Mouse (Mus musculus) heart, postnatal 25 days (tissue): Measurements from ENCODE around the gene Actl11. TPM values are rescaled to one million over a fixed set of nuclear protein-coding genes. Genes with fewer than 3 reads are reported as not detected.

ENCODE experiments used
- DNase-seq: peaks from one replicate; pipeline ENCODE4 v3.0.0; 2022; ENCODE audit warnings: low spot score
- intact Hi-C: fragments of 180-260 bp; cut with DNase I; formaldehyde crosslinking; loops from one replicate; pipeline ENCODE4 v1.15.1; 2025
- total RNA-seq, 2 experiments: library from RNA; stranded (reverse); gene quantifications; 2 replicates each; pipeline ENCODE4 v1.2.3; 2021

Gene Actl11
- total RNA-seq: not detected

DNA sequence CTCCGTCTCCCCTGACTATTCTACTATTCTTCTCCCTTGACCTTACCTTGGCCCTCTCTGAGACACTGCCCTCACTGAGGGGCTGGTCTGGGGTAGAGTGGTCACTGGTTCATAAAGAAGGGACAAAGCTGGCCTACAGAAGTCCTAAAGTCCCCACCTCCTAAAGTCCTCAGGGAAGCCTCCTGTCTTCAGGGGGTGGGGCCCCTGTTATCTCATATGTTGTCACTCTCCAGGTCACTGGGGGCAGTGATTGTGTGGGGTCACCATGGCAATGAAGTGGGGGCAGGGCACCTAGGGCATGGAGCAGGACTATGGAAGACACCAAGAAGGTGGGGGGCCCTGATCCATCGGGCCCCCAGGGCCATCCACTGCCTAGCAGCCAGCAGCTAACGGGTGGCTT, at the start of gene Actl11:
Gene Actl11 (plus strand): TSS at position 301 of the 400 bp plus-strand sequence.
- intact Hi-C loops: no loop called here

DNA sequence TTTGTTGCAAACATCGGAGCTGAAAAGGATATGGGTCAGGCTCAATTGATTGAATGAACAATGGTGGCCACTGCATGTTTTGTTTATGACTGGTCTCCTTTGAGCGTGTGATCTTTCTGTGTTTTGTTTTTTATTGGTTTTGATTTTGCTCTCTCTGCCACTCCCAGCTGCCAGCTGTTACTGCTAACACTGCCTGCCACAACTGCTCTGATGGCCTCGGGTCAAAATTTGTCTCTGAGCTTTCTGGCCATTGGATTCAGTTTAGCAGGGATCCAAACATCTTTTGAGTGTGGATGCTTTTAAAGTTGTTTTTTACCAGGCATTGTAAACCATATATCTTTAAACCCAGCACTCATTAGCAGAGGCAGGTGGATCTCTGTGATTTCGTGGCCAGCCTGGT, 47.9 kb upstream of the Actl11 start:
- no peak for DNase-seq
- intact Hi-C loops: no loop called here

More for the DNA sequence above, at the start of gene Actl11:
- no peak for DNase-seq

DNA sequence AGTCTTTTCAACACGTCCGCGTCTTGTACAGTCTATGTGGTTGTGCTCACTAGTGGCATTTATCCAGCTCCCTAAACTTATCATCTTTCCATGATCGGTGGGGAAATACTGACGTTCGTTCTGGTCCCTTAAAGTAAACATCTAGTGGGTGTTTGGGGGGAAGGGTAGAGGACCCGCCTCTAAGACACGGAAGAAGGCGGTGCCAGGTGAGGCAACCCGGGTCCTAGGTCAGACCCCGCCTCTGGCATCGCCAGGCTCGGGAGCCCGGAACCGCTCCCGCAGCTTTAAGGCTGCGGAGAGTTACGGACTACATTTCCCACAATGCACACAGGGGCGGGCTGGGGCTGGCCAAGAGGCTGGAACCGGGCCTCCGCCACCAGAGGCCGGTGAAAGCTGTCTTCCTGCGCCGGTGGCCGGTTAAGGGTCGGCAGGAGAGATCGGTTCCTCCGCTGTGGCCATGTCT, 40.4 kb upstream of the Actl11 start, which contains the start of gene Mon1a:
Gene Mon1a (plus strand): TSS at position 348 of the 463 bp plus-strand sequence.
- peak; percentile 86 for DNase-seq
- intact Hi-C loops: no loop called here

DNA sequence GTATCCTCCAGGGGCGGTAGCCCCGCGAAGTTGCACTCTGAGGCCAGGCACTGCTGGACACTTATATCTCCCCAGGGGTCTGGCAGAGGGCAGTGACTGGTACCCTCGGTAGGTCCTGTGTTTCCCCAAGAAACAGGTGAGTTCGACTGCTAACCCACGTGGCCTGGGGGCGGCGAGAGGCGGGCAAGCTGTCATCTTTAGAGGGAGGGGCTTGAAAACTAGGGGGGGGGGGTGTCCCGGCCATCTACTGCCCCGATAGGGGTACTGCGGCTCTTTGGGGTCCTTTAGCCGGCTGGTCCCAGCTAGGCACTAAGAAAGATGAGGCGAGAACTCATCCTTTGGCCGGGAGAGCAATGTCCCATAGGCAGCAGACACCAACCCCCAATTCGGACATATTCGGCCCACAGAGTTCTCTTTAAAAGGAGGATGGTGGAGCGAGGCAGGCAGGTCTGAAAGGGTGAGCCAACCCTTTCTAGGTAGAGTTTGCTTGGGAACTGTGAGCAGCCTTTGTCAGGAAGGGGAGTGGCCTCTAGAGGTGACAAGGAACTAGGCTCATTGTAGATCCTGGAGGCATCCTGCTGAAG, 39.9 kb upstream of the Actl11 start:
- DNase-seq: no peak
- intact Hi-C loops: no loop called here

DNA sequence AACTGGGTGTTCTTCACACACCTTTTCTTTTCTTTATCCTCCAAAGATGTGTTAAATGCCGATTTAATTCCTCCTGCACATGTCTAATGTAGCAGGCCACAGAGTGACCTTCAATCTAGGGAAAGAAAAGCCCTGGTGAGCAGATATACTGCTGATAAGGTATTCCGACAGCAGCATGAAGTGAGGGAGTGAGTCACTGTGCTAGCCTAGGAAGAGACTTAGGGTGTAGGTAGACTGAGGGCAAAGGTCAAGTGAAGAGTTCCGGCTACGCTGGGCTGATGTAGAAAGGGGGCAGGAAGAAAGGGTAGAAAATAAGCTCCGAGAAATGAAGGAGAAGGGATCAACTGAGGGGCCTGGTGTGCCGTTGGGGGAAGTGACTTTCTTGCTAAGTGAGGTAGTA, 38.0 kb upstream of the Actl11 start:
- intact Hi-C loops: no loop called here
- no peak for DNase-seq

DNA sequence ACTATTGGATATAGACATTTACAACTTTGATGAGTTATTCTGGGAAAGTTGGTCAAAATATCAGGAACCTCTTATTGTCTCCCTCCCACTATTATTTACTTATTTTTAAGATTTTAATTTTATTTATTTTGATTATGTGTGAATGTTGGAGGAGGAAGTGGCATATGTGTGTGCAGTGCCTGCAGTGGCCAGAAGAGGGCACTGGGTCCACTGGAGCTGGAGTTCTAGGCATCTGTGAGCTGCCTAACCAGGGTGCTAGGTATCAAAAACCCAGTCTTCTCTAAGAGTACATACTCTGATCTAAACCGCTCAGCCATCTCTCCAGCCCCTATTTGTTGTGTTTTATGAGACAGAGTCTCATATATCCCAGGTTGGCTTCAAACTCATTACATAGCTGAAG, 37.2 kb upstream of the Actl11 start:
- intact Hi-C loops: no loop called here
- DNase-seq: no peak

DNA sequence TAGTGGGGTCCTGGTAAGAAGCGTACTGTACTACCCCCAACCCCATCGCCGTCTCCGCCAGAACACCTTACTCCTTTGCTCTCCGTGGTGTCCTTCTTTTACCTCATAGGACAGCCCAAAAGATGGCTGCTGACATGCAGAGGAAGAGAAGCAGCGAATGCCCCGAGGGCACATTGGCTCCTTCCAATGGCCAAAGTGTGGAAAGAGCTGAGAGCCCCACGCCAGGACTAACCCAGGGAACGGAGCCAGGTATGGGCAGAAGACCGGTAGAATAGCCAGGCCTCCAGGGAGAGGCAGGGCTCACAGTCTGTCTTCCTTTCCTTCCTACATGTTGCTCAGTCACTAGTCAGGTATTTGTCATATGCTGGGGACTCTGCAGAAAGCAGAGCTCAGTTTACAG, 29.7 kb upstream of the Actl11 start:
- intact Hi-C loops: no loop called here
- no peak for DNase-seq

DNA sequence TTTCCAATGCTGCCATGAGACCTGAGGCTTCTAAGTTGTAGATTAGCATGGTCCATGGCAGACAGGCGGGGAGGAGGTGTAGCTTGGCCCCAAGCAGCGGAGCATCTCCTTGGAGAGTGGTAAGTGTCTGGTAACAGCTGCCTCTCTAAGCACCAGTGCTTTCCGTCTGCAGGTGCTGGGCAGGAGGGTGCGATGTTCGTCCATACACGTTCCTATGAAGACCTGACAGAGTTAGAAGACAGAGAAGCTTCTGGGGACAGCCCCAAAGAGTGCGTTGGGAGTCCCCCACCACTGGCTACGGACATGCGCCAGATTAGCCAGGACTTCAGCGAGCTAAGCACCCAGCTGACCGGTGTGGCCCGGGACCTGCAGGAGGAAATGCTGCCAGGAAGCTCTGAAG, 28.4 kb upstream of the Actl11 start:
- DNase-seq: no peak
- intact Hi-C loops: loop anchor here (5.0 to 10.0 kb wide), 2 partner anchors 152 to 385 kb away; partner anchors contain the start of gene Amigo3

DNA sequence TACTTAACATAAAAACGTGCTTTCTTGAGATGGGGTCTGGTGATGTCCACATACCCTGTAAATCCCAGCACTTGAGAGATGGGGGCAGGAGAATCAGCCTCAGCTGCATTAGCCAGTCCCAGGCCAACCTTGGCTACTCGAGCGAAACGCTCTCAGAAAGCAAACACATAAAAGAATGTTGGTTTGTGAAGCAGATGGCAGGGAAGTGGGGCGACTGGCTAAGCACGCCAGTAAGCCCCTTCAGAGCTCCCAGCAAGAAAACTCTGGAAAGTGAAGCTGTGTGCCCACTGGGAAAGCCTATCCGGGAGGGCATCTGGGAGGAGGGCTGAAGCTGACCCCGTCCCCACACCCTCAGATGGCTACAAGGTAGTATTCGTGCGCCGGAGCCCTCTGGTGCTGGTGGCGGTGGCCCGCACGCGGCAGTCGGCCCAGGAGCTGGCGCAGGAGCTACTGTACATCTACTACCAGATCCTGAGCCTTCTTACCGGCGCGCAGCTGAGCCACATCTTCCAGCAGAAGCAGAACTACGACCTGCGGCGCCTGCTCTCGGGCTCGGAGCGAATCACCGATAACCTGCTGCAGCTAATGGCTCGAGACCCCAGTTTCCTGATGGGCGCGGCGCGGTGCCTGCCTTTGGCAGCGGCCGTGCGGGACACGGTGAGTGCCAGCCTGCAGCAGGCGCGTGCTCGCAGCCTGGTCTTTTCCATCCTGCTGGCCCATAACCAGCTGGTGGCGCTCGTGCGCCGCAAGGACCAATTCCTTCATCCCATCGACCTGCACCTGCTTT, 27.2 kb upstream of the Actl11 start:
- DNase-seq: no peak
- intact Hi-C loops: loop anchor here (5.0 to 10.0 kb wide), 2 partner anchors 151 to 384 kb away; partner anchors contain the start of gene Amigo3

DNA sequence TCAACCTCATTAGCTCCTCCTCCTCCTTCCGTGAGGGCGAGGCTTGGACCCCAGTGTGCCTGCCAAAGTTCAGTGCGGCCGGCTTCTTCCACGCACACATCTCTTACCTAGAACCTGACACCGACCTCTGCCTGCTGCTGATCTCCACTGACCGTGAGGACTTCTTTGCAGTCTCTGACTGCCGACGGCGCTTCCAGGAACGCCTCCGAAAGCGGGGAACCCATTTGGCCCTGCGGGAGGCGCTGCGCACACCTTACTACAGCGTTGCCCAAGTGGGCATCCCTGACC, 26.7 kb upstream of the Actl11 start:
- no peak for DNase-seq
- intact Hi-C loops: loop anchor here (5.0 to 10.0 kb wide), 2 partner anchors 151 to 383 kb away; partner anchors contain the start of gene Amigo3

DNA sequence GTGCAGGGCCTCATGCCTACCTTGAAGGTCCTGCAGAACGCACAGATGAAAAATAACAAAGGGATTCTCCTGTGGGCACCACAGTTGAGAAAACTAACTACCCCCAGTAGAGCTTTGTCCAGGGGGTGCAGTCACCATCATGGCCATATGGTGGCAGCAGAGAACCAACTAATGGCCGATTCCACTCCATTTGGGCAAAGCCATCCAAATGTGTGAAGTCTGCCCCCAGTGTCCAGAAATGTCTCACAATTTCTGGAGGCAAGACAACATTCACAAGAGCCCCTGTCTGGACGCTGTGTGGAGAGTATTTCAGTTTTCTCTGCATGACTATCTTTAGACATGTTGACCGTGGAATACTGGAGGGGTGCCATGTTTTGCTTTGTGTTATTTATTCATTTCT, 23.5 kb upstream of the Actl11 start:
- peak; percentile 66 for DNase-seq
- intact Hi-C loops: loop anchor here (1.0 to 10.0 kb wide), 4 partner anchors 58 to 380 kb away; partner anchors contain the start of gene Amigo3

DNA sequence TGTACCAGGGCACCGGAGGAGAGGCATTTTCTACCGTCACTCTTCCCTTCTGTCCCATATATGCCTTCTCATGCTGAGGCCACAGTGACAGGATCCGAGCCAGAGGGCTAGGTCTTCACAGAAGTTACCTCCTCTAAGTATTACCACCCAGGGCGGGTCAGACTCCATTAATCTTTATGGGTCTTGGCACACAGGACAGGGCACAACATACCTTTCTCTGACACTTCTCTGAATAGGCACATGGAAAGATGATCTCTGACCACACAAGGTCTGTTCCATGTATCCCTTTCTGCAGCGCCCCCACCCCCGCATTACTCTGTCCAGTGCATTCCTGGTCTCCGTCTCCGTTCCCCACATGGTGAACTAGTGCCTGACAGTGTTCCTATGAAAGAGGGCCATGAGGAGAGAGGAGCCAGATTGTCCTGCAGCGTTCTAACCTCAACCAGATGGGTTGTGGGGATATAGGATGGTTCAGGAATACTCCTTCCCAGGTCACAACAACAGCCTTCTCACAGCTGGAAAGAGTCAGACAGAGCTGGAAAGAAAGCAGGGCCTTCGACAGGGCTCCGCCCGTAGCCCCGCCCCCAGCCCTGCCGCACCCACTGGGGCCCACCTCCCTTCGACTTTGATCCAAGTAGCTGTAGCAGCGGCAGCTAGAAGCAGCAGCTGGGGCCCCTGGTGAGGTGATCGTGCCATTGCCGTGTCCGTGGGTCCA, 21.9 kb upstream of the Actl11 start, which contains the start of gene Mst1r:
Gene Mst1r (plus strand): TSS at position 622 of the 715 bp plus-strand sequence.
- intact Hi-C loops: loop anchor here (10.0 kb wide), 1 partner anchor 378 kb away; no protein-coding TSS in a partner anchor
- DNase-seq: peak; percentile 76

DNA sequence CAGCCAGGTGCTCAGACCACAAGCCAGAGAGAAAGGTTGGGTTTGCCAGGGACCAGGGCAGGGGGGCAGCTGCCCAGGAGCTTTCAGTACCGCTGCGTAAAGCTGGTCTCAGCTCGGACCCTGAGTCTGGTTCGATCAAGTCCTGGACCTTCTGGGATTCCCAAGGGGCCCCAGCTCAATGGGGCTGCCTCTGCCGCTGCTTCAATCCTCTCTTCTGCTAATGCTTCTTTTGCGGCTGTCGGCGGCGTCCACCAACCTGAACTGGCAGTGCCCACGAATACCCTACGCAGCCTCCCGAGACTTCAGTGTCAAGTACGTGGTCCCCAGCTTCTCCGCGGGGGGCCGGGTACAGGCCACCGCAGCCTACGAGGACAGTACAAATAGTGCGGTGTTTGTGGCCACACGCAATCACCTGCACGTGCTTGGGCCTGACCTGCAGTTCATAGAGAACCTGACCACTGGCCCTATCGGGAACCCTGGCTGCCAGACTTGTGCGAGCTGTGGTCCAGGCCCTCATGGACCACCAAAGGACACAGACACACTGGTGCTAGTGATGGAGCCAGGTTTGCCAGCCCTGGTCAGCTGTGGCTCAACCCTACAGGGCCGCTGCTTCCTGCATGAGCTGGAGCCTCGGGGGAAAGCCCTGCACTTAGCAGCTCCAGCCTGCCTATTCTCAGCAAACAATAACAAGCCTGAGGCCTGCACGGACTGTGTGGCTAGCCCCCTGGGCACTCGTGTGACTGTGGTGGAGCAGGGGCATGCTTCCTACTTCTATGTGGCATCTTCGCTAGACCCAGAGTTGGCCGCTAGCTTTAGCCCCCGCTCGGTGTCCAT, 21.1 kb upstream of the Actl11 start:
- no peak for DNase-seq

DNA sequence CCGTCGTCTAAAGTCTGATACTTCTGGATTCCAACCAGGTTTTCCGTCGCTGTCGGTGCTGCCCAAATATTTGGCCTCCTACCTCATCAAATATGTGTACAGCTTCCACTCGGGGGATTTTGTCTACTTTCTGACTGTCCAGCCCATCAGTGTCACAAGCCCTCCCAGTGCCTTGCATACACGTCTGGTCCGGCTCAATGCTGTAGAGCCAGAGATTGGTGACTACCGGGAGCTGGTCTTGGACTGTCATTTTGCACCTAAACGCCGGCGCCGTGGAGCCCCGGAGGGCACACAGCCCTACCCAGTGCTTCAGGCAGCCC, 20.5 kb upstream of the Actl11 start:
- DNase-seq: no peak

More for the DNA sequence above, 21.1 kb upstream of the Actl11 start:
- intact Hi-C loops: loop anchor here (10.0 kb wide), 1 partner anchor 378 kb away; no protein-coding TSS in a partner anchor

DNA sequence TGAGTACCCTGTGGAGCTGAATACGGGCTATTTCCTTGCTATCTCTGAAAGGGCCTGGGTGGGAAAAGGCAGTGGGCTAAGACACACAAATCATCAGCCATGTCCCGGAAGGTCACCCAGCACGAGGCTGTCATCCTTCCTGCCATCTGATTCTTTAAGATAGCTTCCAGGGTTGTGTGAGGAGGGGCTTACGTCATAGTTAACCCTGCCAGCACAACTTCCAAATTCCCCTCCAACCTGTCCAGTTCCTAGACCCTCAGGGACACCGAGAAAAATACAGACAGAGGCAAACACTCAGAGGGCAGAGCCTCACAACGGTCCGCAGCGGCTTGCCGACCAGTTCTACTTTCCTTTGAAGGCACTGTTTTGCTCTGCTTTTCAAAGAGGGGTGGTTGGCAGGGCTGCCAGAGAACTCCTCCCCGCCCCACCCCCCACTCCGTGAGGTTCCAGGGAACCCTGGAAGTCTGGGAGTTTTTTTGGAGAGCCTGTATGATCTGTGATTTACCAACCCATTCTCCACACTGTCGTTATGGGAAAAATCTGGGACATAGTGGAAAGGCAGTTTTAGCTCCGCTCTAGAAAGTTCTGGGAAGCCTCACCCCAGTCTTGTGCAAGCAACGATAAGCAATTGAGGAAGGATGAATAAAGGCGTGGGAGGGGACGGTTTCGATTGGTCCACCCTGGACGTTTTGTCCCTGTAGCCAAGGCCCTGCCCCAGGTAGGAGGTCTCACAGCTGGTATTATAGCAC, 19.7 kb upstream of the Actl11 start:
- intact Hi-C loops: loop anchor here (10.0 kb wide), 1 partner anchor 376 kb away; no protein-coding TSS in a partner anchor
- peak; percentile 55 for DNase-seq

More for the DNA sequence above, 20.5 kb upstream of the Actl11 start:
- intact Hi-C loops: loop anchor here (10.0 kb wide), 1 partner anchor 377 kb away; no protein-coding TSS in a partner anchor

DNA sequence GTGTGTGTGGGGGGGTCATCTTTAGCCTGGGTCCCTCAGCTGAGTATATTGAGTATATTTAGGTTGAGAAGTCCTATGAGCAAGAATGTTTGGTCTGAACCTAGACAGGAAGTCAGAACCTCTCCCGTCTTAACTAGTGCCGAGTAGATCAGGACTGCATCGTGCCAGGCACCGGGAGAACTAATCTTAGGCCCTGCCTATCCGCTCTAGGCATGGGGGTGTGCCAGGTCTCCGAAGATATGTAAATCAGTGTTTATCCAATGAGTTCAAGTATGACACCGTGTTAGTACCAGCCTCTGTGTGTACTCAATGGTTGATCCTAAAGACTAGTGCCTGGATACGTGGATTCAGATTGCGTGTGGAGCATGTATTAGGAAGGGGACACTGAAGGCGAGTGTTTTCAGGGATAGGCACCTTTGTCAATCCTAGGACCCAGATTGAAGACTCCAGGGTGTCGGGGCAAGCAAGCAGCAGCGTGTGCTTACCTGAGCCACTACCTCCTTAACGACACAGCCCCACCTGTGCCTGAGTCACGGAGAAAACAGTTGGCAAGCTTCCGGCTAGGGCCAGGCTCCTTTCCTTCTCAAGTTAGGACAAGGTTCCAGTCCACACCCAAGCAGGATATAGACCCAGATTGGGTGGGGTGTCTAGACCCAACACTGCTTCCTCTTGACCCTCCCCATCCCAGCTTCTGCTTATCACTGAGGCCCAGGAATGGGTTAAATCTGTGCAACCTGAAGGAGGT, 18.1 kb upstream of the Actl11 start:
- intact Hi-C loops: no loop called here
- DNase-seq: no peak

DNA sequence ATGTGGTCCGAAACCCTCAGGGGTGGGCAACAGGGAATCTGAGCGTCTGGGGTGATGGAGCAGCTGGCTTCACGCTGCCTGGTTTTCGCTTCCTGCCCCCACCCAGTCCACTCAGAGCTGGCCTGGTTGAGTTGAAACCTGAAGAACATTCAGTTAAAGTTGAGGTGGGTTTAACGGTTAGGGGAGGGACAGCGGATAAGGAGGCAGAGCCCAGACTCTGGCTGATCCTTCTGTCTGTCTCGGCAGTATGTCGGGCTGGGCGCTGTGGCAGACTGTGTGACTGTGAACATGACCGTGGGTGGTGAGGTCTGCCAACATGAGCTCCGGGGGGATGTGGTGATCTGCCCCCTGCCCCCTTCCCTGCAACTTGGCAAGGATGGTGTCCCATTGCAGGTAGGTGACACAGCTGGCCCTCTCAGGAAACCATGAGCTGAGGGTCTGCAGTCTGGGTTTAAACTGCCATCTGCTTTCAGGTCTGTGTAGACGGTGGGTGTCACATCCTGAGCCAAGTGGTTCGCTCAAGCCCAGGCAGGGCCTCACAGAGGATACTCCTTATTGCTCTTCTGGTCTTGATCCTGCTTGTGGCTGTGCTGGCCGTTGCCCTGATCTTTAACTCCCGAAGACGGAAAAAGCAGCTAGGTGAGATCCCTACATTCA, 13.4 kb upstream of the Actl11 start:
- no peak for DNase-seq
- intact Hi-C loops: no loop called here
